Mouse (Mus musculus) heart, postnatal 0 days (tissue): ENCODE data around the gene Pde11a.

Experiments
- CTCF ChIP-seq: IDR thresholded peaks from 2 replicates; pipeline ENCODE4 v1.5.1; 2016; ENCODE audit warnings: antibody characterized with exemption, control low read depth, low read depth
- EP300 ChIP-seq: IDR thresholded peaks from 2 replicates; pipeline ENCODE4 v1.6.1; 2016; ENCODE audit warnings: antibody characterized with exemption, low read depth

DNA sequence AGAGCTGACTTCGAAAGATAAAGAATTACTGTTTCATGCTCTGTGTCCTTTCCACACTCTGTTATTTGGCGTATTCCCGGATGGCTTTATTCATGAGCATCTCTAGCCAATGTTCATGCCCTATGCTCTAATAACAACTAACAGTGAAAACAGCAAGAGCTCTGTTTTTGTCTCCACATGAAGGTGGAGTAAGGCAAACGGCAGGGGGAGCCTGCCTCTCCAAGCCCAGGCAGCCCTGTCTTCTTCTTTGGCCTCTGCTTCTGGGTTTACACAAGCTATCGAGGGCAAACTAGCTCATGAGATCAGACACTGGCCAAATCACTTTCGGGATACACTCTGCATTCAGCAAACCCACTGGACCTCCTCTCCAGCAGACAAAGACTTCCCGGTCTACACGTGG lies 241.3 kb downstream of the Pde11a start:
- TF ChIP-seq CTCF, result peak; percentile 13; the same call in 1 of the 2 replicates
- TF ChIP-seq EP300, result no peak
